Mouse (Mus musculus): Measurements from ENCODE around the gene Gorasp2. TPM values are rescaled to one million over a fixed set of nuclear protein-coding genes. Genes with fewer than 3 reads are reported as not detected.

Gene Gorasp2
- polyA plus RNA-seq, 1 experiment = not detected

DNA sequence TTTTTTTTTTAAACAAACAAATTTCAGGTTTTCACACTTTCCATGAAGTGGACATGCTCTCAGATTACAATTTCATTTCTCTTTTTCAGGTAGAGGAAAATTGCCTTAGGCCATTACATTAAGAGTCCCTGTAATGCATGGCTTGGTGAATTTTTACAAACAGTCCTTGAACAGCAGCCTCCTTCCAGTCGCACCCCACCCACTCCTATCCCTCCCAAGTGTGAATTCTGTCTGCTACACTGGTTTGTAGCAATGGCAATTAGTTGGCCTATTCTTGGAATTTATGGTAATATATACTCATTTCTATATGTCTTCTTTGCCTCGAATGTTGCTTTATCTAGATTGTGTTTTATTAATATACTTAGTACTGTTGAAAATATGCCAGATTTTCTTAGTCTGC is 11.1 kb downstream of the Gorasp2 start:
- Histone ChIP-seq H3K4me1 (ENCODE audit: control insufficient read depth, insufficient read depth, low read length) (no peaks in the 10 kb centered on the region), H3K4me3 (ENCODE audit: insufficient read depth, low read depth, low read length) (no peak overlapping the region), H3K27ac (ENCODE audit: insufficient read depth, low read depth, low read length) (no peak overlapping the region)
- WGBS = 43% methylated on average over 2 of the region's 2 CpGs
- no peak for TF ChIP-seq CTCF (IDR thresholded peaks at IDR 0.05; ENCODE audit: insufficient read depth, low read depth, low read length)
- TF ChIP-seq POLR2A (IDR thresholded peaks at IDR 0.05; ENCODE audit: insufficient read depth, low read depth, low read length) = no peak

DNA sequence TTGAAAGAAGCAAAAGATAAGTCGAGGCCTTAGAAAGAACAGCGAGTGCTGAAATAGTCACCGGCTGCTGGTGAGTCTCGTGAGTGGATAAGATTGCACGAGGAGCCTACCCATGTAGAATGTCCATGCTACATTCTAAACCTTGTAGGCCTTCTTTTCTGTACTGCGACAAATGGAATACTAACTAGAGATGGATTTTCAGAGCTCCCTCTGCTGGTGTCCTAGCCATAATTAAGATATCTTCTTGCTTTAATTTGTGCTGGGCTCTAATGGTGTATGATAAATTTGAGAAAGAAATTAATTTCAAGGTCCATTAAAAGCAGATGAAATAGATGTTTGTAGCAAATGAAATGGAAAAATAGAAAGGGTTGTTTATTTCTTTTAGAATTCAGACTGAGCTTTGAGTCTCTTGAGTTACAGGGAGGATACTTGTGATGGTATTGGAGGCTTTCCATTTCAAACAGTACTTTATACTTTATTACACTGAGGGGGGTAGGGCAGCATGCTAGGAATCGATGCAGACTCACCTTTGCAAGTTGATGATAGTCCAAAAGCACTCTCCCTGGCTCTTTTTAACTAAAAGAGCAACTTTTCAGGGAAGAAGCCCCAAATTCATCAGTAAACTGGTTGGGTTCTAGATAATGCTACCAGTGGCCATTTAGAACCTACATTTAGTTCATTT is 12.2 kb downstream of the Gorasp2 start:
- no peak for TF ChIP-seq CTCF (IDR thresholded peaks at IDR 0.05; ENCODE audit: insufficient read depth, low read depth, low read length)
- TF ChIP-seq POLR2A (IDR thresholded peaks at IDR 0.05; ENCODE audit: insufficient read depth, low read depth, low read length) = no peak
- no peak overlapping the region for H3K27ac ChIP-seq (ENCODE audit: insufficient read depth, low read depth, low read length)
- WGBS = 69% methylated on average over 7 of the region's 7 CpGs
- no peak overlapping the region for H3K4me3 ChIP-seq (ENCODE audit: insufficient read depth, low read depth, low read length)
- no peaks in the 10 kb centered on the region for H3K4me1 ChIP-seq (ENCODE audit: control insufficient read depth, insufficient read depth, low read length)

DNA sequence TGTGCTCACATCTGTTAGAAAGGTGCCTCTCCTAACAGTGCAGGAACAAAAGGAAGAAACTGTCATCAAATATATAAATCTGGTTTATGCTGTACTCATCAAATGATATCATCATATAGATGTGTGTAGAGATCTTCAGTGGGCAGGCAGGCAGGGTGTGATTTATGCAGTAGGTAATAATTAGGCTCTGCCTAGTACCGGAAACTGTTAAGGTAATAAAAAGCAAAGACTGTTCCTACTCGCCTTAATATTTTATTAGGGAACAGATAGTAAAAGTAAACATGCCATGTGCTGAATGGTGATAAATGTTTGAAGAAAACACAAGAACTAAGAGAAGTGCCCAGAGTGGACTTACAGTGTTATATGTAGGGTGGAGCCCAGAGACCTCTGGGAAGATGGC is 20.9 kb downstream of the Gorasp2 start:
- WGBS = 68% methylated on average over 2 of the region's 2 CpGs
- Histone ChIP-seq H3K27ac (ENCODE audit: insufficient read depth, low read depth, low read length) (no peak overlapping the region), H3K4me3 (ENCODE audit: insufficient read depth, low read depth, low read length) (no peak overlapping the region), H3K4me1 (ENCODE audit: control insufficient read depth, insufficient read depth, low read length) (no peaks in the 10 kb centered on the region)
- TF ChIP-seq CTCF (IDR thresholded peaks at IDR 0.05; ENCODE audit: insufficient read depth, low read depth, low read length) = no peak
- no peak for TF ChIP-seq POLR2A (IDR thresholded peaks at IDR 0.05; ENCODE audit: insufficient read depth, low read depth, low read length)

DNA sequence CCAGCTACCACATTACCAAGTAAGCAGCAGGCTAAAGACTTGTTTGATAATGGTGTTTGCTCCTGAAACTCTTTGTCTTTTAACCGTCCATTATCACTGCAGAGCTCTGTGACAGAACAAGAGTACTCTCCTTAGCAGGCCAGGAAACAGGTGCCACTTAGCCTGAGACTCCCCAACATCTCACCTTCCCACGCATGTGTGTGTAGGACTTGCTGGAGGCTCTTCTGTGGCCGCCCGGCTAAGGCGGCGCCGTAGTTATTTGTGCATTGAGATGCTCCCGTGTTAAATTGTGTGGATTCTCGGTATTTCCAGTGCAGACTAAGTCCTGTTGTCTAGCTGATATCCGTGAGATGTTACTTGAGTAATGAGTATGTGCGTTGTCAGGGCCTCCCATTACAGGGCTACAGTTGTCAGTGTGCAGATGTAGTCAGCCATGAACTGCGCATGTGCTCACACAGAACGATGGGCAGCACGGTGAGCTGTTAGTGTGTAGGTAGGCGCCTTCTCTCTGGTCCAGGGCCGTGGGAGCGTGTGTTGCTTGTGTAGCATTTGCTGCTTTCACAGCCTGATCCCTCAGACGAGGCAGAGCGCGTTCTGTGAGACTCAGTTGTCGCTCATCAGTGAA is 27.2 kb downstream of the Gorasp2 start:
- Histone ChIP-seq H3K4me3 (ENCODE audit: insufficient read depth, low read depth, low read length) (no peak overlapping the region), H3K4me1 (ENCODE audit: control insufficient read depth, insufficient read depth, low read length) (peaks cover 23% of the 10 kb centered on the region), H3K27ac (ENCODE audit: insufficient read depth, low read depth, low read length) (no peak overlapping the region)
- no peak for TF ChIP-seq POLR2A (IDR thresholded peaks at IDR 0.05; ENCODE audit: insufficient read depth, low read depth, low read length)
- TF ChIP-seq CTCF (IDR thresholded peaks at IDR 0.05; ENCODE audit: insufficient read depth, low read depth, low read length) = no peak
- 80% methylated on average over 21 of the region's 21 CpGs for WGBS

DNA sequence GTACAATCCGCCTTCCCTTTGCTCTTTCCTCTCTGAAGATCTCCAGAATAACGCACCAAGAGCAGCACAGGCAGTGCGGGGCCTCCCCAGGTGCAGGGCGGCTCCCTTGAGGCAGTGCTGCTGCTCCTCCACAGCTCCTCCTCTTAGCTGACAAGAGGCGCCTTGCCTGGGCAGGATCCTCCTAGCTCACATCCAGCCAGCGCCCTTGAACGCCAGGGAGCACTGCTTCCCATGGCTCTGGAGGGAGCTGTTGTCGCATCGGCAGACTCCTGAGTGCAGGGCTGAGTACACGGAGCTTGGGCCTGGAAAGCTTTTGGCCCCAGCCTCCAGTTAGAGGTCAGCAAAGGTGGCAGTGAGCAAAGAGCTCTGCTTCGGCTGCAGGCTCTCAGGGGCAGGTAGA is 28.8 kb downstream of the Gorasp2 start:
- WGBS = 59% methylated on average over 11 of the region's 11 CpGs
- peaks cover 23% of the 10 kb centered on the region for H3K4me1 ChIP-seq (ENCODE audit: control insufficient read depth, insufficient read depth, low read length)
- H3K4me3 ChIP-seq (ENCODE audit: insufficient read depth, low read depth, low read length) = no peak overlapping the region
- TF ChIP-seq POLR2A (IDR thresholded peaks at IDR 0.05; ENCODE audit: insufficient read depth, low read depth, low read length) (no peak), CTCF (IDR thresholded peaks at IDR 0.05; ENCODE audit: insufficient read depth, low read depth, low read length) (no peak)
- H3K27ac ChIP-seq (ENCODE audit: insufficient read depth, low read depth, low read length) = no peak overlapping the region; the same call in 1 of the 2 replicates

DNA sequence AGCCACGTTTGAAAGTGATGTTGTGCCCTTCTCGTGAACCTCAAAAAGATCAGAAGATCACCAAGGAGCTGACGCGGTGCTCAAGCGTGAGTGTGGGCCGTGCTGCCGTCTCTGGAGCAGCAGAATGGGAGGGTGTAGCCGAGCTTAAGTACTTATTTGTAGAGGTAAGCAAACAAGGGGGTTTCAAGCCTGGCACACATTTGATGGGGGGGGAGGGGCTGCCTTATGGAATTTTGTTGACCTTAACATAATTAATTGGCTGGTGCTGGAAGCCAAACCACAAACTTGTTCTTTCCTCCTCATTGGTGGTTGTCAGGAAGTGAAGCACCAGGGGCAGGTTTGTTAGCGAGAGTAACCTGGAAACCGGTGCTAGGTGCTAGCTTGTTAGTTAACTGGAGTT is 34.3 kb downstream of the Gorasp2 start:
- TF ChIP-seq POLR2A (IDR thresholded peaks at IDR 0.05; ENCODE audit: insufficient read depth, low read depth, low read length) (no peak), CTCF (IDR thresholded peaks at IDR 0.05; ENCODE audit: insufficient read depth, low read depth, low read length) (no peak)
- Histone ChIP-seq H3K4me3 (ENCODE audit: insufficient read depth, low read depth, low read length) (no peak overlapping the region), H3K27ac (ENCODE audit: insufficient read depth, low read depth, low read length) (no peak overlapping the region), H3K4me1 (ENCODE audit: control insufficient read depth, insufficient read depth, low read length) (peaks cover 7% of the 10 kb centered on the region; the same call in 1 of the 2 replicates)
- WGBS = 92% methylated on average over 10 of the region's 10 CpGs

DNA sequence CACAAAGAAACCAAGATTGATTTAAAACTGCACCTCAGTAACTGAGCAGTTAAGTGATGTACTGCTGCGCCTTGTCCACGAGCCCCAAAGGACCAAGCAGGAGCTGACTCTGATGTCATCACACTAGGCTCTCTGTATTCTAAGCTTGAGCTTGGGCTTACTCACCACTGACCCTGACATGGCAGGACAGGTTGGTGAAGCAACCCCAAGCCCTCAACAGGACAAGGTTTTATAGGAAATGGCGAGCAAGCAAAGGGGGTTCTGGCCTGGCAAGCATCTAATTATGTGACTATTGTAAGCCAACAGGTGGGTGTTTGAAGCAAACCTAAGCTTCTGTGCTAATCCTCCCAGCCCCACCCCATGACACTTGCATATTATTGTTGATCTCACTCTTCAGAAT is 39.5 kb downstream of the Gorasp2 start:
- H3K4me1 ChIP-seq (ENCODE audit: control insufficient read depth, insufficient read depth, low read length) = peaks cover 13% of the 10 kb centered on the region
- 88% methylated on average over 3 of the region's 3 CpGs for WGBS
- H3K4me3 ChIP-seq (ENCODE audit: insufficient read depth, low read depth, low read length) = no peak overlapping the region
- TF ChIP-seq CTCF (IDR thresholded peaks at IDR 0.05; ENCODE audit: insufficient read depth, low read depth, low read length) (no peak), POLR2A (IDR thresholded peaks at IDR 0.05; ENCODE audit: insufficient read depth, low read depth, low read length) (no peak)
- no peak overlapping the region for H3K27ac ChIP-seq (ENCODE audit: insufficient read depth, low read depth, low read length)

DNA sequence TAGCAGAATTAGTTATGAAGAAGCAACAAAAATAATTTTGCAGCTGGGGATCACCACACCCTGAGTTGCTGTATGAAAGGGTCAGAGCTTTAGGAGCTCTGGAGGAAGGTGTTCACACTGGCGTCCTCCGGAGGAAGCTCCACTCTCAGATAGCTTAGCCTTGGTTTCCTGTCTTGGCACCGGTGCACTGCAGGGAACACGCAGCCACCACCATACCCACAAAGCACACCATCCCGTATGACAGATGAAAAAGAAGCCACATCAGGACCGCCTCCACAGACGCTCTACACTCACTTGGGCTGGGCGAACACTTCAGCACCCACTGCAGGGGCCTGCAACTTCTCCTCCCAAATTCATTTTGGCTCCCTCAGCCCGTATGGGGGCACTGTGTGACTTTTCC is 40.2 kb downstream of the Gorasp2 start:
- Histone ChIP-seq H3K27ac (ENCODE audit: insufficient read depth, low read depth, low read length) (no peak overlapping the region), H3K4me1 (ENCODE audit: control insufficient read depth, insufficient read depth, low read length) (peaks cover 13% of the 10 kb centered on the region), H3K4me3 (ENCODE audit: insufficient read depth, low read depth, low read length) (no peak overlapping the region)
- WGBS = 53% methylated on average over 9 of the region's 9 CpGs
- TF ChIP-seq POLR2A (IDR thresholded peaks at IDR 0.05; ENCODE audit: insufficient read depth, low read depth, low read length) (no peak), CTCF (IDR thresholded peaks at IDR 0.05; ENCODE audit: insufficient read depth, low read depth, low read length) (no peak)

DNA sequence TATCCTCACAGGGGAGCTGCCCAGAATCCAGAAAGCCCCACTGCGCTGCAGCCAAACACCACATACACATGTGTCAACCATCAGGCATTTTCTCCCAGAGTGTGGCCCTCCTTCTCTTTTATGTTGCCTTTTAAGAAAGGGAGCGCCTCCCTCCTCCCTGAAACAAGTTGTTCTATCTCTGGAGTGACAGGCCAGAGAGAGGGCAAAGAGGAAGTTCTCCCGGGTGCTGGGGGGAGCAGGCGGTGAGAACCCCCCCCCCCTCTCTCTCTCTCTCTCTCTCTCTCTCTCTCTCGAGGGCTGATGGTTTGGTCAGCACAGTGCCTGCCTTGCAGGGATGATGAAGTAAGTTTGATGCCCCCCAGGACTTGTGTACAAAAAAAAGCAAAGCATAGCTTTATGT is 41.0 kb downstream of the Gorasp2 start:
- H3K27ac ChIP-seq (ENCODE audit: insufficient read depth, low read depth, low read length) = no peak overlapping the region
- peaks cover 13% of the 10 kb centered on the region for H3K4me1 ChIP-seq (ENCODE audit: control insufficient read depth, insufficient read depth, low read length)
- WGBS = 41% methylated on average over 5 of the region's 5 CpGs
- no peak overlapping the region for H3K4me3 ChIP-seq (ENCODE audit: insufficient read depth, low read depth, low read length)
- TF ChIP-seq CTCF (IDR thresholded peaks at IDR 0.05; ENCODE audit: insufficient read depth, low read depth, low read length) (no peak), POLR2A (IDR thresholded peaks at IDR 0.05; ENCODE audit: insufficient read depth, low read depth, low read length) (no peak)

All from olfactory bulb, adult 2 months (tissue).